Mouse (Mus musculus) adipocyte (in vitro differentiated cells): ENCODE measurements around the gene Akr1b8.
"Not testable (repeated sequence)": the region's sequence is repeated elsewhere in the genome, so short reads cannot be mapped to it uniquely, and the experiment has no call there.

ENCODE experiments used
- DNase-seq: peaks from one replicate; pipeline ENCODE4 v3.0.0-alpha.2; 2016; ENCODE audit warnings: low spot score

The Akr1b8 gene

GRCm38 (mm10) chr6:34400696-34401095 lies 46.8 kb downstream of the Akr1b8 start:
- DNase-seq = no peak

GRCm38 (mm10) chr6:34406746-34407145 lies 52.8 kb downstream of the Akr1b8 start:
- DNase-seq = no peak

GRCm38 (mm10) chr6:34407403-34407802 lies 53.5 kb downstream of the Akr1b8 start:
- DNase-seq = no peak

- peak; percentile 21 for DNase-seq
Observed at GRCm38 (mm10) chr6:34412023-34412422, 58.1 kb downstream of the Akr1b8 start, which contains the start of gene Akr1b7. Akr1b7 (plus strand) TSS chr6:34412334.

- DNase-seq = no peak
Observed at GRCm38 (mm10) chr6:34412688-34413087, 58.8 kb downstream of the Akr1b8 start.

GRCm38 (mm10) chr6:34413386-34413785 lies 59.5 kb downstream of the Akr1b8 start:
- not testable (repeated sequence) for DNase-seq

GRCm38 (mm10) chr6:34416521-34416920 lies 62.6 kb downstream of the Akr1b8 start:
- DNase-seq = no peak
